Mouse (Mus musculus) lung, postnatal 25 days (tissue): ENCODE measurements around the gene Pycr2.
"Not testable (repeated sequence)": the region's sequence is repeated elsewhere in the genome, so short reads cannot be mapped to it uniquely, and the experiment has no call there.

Experiments
- DNase-seq: peaks from one replicate; pipeline ENCODE4 v3.0.0; 2022; ENCODE audit warnings: low spot score

The Pycr2 gene

DNA sequence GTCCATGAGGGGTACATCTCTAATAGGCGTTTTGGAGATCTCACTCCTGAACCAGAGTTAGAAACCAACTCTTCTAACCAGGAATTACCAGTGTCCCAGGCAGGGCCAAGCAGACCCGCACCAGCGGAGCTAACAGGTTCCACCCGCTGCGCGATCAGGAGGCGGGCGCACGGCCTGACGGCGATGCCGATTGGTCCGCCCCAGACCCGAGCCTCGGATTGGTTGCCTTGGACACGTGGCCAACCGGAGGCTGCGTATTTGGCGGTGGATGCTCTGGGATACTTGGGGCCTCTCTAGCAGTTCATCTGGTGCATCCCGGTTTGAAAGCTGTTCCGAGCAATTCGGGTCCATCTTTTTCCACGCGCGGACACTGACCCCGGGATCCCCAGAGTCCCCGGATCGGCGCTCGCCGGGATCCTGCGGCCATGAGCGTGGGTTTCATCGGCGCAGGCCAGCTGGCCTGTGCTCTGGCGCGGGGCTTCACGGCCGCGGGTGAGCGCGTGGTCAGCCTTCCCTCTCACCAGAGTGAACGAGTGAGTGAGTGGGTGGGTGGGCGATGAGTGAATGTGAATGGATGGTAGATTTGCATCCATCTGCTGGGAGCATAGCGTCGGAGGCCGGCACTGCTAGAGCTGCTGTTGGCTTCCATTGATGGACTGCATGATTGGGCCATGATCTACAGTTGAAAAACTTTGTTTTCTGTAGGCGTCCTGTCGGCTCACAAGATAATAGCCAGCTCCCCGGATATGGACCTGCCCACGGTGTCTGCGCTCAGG, at the start of gene Pycr2:
TSS of gene Pycr2 (plus strand) at position 255 of the 776 bp plus-strand sequence.
- DNase-seq: peak; percentile 95

- DNase-seq: no peak
These were observed 45.3 kb upstream of the Pycr2 start for GRCm38 (mm10) chr1:180858763-180859162.

DNA sequence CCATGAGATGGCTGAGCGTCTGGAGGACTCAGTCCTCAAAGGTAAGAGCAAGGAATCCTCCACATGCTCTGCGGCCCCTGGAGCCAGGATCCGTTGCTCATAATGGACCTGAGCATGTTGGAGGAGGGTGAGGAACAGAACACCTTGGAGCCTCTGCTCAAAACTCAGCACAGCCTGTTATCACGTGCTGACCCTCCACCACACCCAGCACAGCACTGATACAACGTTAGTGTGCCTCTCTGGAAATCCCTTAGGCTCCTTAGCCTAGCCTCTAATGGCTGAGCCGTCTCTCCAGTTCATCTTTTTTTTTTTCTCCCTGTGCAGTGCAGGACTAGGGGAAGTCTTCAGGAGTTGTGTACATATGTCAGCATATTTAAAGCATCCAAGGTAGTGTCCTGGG, 44.1 kb upstream of the Pycr2 start:
- no peak for DNase-seq

DNA sequence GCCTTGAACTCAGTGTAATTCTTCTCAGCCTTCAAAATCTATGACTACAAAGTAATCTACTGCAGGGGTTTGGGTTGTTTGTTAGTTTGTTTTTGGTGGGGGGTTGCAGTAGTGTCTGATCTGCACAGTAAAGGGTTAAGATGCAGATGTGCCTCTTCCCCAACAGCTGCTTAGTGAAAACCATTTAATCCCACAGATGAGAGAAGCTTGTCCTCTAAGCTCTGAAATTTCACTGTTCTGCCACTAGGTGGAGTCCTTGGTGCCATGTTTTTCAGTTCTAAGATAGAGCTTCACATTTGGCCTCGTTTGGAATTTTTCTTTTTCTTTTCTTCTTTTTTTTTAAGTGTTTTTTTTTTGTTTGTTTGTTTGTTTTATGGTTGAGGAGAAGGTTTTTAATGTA, 40.5 kb upstream of the Pycr2 start:
- DNase-seq: peak; percentile 45

DNA sequence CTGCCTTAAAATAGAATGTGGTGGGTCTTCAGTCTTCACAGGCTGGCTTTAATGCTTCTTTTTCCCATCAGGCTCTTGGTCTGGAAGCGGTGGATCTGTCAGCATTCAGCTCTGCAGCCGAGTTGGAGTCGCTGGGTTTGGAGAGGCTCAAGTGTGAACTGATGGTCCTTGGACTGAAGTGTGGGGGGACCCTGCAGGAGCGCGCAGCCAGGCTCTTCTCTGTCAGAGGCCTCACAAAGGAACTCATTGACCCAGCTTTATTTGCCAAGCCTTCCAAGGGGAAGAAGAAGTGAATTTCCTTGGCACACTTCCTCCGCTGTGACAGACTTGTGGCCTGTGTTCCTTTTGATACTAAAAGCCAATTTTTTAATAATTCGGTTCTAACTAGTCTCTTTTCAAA, 38.1 kb upstream of the Pycr2 start:
- peak; percentile 29 for DNase-seq

- DNase-seq: no peak
These were observed 33.9 kb upstream of the Pycr2 start for GRCm38 (mm10) chr1:180870122-180870650.

- peak; percentile 50 for DNase-seq
These were observed 30.1 kb upstream of the Pycr2 start for GRCm38 (mm10) chr1:180873861-180874484.

- DNase-seq: no peak
These were observed 29.5 kb upstream of the Pycr2 start for GRCm38 (mm10) chr1:180874615-180875014.

DNA sequence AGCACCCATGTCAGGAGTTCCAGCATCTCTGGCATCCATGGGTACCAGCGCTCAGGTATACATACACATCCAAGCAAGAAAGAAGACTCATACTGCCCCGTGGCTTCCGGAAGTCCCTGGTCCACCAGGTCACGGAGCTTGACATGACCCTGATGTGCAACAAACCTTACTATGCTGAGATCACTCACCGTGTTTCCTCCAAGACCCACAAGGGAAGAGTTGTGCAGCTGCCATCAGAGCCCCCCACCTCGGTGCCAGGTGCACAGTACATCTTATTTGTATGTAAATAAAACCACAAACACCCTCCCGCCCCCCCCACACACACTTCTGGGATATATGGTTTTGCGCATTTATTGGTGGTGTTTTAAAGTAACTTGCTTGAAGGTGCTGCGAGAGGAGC, 29.0 kb upstream of the Pycr2 start:
- DNase-seq: no peak

GRCm38 (mm10) chr1:180877466-180877865, 26.6 kb upstream of the Pycr2 start:
- no peak for DNase-seq

- DNase-seq: no peak
These were observed 22.3 kb upstream of the Pycr2 start for GRCm38 (mm10) chr1:180881768-180882167.

GRCm38 (mm10) chr1:180883731-180884130, 20.4 kb upstream of the Pycr2 start:
- DNase-seq: no peak

GRCm38 (mm10) chr1:180884484-180884883, 19.6 kb upstream of the Pycr2 start:
- no peak for DNase-seq

DNA sequence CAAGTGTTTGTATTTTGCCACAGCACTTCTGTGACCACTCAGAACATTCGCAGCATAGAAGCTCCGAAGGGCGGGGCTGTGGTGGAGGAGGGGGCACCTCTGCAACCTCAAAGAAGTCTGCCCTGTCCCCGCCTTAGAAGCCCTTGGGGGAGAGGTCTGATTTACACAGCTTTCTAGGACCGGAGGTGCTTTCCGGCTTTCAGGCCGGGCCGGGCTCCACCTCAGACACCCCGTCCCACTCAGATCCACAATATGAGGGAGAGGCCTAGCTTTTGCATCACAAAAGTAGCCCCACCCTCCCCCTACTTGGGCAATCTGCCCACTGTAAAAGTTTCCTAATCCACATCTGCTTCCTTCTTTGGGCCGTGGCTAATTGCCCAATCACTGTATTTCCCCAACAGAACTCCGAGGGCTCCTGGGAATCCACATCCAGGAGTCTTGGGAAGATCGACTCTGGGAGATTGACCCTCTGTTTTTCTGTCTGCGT, 15.5 kb upstream of the Pycr2 start:
- peak; percentile 96 for DNase-seq

DNA sequence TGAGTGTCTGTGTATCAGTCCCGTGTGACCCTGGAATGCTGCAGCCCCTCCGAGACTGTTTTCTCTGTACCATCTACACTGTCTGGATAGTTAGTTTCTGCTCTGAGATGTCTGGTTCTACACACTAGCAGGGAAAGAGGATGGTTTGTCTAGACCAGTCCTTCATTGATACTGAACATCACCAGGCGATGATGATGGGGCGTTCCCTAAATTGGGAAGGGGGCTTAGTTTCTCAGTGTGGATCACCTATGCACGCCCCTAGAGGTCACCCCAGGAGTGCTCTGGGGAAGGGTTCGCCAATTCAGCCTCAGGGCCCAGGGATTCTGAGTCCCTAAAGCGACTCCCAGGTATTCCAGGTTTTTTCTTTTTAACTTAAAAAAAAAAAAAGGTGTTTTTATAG, 14.9 kb upstream of the Pycr2 start:
- no peak for DNase-seq

GRCm38 (mm10) chr1:180889841-180890240, 14.3 kb upstream of the Pycr2 start:
- DNase-seq: no peak

DNA sequence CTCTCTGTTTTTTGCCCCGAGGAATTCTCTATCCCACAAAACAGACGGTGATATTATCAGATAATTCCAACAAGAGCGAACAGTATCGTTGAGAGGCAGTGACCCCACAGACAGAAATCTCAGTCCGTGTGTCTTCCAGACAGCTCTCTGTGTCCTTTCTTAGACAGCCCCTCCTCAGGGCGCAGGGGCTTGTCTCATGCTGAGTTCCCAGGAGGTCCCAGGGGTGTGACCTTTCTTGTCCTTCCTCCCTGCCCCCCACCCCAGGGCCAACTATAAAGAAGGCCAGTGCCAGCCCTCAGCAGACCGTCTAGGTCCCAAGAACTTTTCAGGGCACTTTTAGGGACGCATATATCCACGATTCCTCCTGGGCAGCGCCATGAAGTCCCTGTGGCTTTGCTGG, 11.3 kb upstream of the Pycr2 start, which contains the start of gene Lefty2:
TSS of gene Lefty2 (plus strand) at position 301 of the 400 bp plus-strand sequence.
- no peak for DNase-seq

- DNase-seq: not testable (repeated sequence)
These were observed 9.8 kb upstream of the Pycr2 start for GRCm38 (mm10) chr1:180894088-180894987.

DNA sequence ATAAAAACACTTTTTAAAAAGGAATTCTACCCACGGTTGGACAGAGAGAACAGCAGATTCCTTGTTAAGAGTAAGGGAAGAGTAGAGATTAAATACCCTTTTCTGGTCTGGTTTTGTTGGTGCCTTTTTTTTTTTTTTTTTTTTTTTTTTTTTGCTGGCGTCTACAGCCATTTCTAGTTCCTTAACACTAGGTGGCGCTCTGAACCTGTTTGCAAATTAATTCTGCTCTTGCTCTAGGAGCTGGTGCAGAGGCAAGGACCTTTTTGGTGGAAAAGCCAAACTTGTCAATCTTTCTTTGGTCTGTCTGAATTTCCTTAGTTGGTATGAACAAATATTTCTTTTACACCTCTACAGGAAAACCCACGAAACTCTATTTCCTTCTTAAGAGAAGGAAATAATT, 3.0 kb upstream of the Pycr2 start:
- peak; percentile 66 for DNase-seq

GRCm38 (mm10) chr1:180902915-180903314, 1.2 kb upstream of the Pycr2 start:
- no peak for DNase-seq

DNA sequence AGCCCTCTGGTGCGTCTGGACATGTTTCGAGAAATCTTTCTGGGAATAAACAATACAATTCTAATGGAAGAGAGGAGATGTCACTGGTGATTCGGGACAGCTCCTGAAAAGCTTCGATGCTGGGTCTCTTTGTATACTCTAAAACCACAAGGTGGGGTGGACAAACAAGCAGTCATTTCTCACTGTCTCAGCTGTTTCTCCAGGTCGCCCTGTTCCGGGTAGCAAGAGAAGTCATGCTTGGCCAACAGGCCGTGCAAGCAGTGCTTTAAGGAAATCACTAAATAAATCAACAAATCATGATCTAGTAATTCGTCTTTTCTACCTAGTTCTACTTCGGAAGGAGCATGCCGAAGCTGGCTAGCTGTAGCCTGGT, 441 bp upstream of the Pycr2 start:
- DNase-seq: no peak

- DNase-seq: no peak
These were observed 655 bp downstream of the Pycr2 start for GRCm38 (mm10) chr1:180904815-180905080.
